Mouse (Mus musculus) layer of hippocampus, adult 18-20 months (tissue): ENCODE data around the gene Angel1. TPM values are rescaled to one million over a fixed set of nuclear protein-coding genes. Genes with fewer than 3 reads are reported as not detected.

Source experiments
- DNase-seq, 2 experiments: peaks; one replicate each; pipeline ENCODE4 v3.0.0; 2022; ENCODE audit warnings: low spot score in 2 of 2
- total RNA-seq, 2 experiments: library from RNA; stranded (reverse); gene quantifications; 2 replicates each; pipeline ENCODE4 v1.2.3; 2021

Gene Angel1
- total RNA-seq, 2 experiments from 2014 or later = 5.0 to 5.7 TPM

DNA sequence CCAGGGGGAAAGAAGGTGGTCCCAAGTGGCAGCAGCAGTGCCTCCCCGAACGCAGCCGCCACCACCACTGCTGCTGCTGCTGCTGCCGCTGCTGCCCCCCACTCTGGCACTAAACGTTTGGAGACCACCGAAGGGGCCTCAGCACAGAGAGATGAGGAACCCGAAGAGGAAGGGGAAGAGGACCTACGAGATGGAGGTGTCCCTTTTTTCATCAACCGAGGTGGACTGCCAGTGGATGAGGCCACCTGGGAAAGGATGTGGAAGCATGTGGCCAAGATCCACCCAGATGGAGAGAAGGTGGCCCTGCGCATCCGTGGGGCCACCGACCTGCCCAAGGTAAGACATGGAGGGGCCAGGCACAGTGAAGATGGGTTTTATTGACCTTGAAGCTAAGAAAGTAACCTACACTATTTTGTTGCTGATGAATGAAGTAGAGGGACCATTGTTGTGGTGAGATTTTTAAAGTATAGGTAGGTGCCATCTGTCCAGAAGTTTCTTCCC is 46.2 kb downstream of the Angel1 start:
- DNase-seq = no peak

- no peak for DNase-seq
These were observed 46.7 kb downstream of the Angel1 start for GRCm38 (mm10) chr12:86679546-86679930.

- peak; percentile 62 to 78 for DNase-seq
These were observed 47.4 kb downstream of the Angel1 start, which contains the start of gene Vash1 for GRCm38 (mm10) chr12:86678591-86679545. Gene Vash1 (plus strand): TSS chr12:86678700.

- no peak for DNase-seq
These were observed 53.8 kb downstream of the Angel1 start for GRCm38 (mm10) chr12:86672507-86672906.

DNA sequence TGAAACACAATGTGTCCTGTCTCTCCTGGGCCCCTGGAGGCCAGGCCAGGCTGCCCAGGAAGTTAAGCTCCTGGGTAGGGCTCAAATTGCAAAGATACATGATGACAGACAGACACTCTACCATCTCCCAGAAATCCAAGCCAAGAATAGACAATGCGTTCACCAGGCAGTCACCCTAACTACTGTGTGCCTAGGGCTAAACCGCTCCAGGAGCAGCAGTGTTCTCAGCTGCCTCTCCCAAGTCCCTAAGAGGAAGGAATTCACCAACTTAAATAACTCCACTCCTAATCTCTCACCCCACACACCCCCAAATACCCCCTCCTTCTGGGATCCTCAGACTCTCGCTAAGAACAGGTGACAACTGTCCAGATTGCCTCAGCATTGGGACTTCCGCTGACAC is 54.2 kb downstream of the Angel1 start:
- no peak for DNase-seq

DNA sequence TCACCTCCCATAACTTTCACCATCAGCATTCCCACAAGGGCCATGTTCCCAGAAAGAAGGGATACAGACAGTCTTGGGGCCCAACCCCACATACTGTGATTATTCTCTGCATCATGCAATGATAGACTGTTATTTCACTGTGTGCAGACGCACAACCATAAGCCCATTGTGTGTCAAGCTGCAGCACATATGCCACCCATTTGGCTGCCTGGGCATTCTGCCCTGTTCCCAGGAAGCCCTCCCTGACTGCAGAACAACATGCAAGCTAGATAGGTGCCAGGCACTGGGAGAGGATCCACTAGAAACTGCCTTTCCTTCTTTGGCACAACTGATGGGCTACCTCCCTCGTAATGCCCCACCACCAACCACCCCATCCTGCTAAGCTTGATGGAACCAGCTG is 57.9 kb downstream of the Angel1 start:
- peak; percentile 76 to 94 for DNase-seq

DNA sequence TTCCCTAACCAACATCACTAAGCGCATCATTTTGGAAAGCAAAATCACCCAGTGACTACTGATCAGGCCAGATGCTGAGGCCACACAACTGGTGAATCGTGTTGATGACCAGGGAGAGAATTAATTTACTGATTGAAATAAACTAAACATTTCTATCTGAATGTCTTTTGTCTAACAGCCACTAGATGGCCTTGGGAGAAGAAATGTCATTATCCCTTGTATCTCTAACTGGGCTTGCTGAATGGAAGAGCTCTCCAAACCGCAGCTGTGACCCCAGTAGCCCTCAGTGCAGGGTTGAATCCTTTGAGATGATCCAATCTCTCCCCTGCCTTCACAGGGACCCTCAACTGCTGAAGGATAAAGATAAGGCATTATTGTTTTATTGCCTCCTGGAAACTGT is 60.6 kb downstream of the Angel1 start:
- peak in 1 of 2 experiments; percentile 26 for DNase-seq

DNA sequence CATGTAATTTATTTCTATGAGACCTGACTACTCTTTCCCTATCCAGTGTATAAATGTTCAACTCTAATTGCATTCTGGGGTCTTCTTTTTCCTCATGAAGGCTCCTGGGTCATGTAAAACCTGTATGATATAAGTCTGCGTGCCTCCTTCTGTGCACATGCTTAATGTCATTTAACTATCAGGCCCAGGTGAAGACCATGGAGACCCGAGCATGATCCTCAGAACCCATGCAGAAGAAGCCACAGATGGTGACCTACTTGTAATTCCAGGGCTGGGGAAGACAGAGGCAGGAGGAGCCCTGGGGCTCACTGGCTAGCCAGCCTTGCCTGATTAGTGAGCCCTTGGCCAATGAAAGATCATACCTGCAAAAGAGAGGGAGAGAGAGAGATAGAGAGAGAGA is 65.8 kb downstream of the Angel1 start:
- no peak for DNase-seq

GRCm38 (mm10) chr12:86659447-86659968 is 66.8 kb downstream of the Angel1 start:
- peak; percentile 51 to 72 for DNase-seq

DNA sequence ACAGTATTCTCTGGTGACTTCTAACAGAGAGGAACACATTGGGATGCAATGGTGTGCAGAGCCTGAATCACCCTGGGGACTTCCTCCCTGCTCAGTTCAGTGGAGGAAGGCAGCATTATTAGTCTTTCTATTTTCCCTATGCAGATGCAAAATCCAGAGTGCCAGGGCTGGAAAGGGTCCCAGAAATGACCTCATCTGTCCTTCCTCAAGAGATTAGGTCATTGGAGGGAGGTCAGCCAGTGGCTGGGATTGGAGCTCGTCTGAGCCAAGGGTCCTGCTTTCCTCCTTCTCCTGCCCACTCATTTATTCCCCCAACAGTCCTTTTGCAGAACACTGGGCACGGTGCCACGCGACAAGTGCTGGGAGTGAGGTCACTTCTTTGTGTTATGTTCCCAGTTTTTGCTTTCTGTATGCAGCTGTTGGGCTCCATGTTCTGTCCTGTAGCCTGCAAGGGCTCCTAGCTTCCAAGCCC is 73.7 kb downstream of the Angel1 start:
- DNase-seq = peak; percentile 49 to 81

GRCm38 (mm10) chr12:86651301-86651860 is 74.9 kb downstream of the Angel1 start:
- peak in 1 of 2 experiments; percentile 78 for DNase-seq

Other genes with a start within 250 kb of the Angel1 start
- 10 to 100 TPM; 36.8 to 37.8 TPM for gene Vash1, start 47.8 kb downstream of the Angel1 start, total RNA-seq
- not detected for gene Lrrc74a, start 7.9 kb upstream of the Angel1 start, total RNA-seq
- gene Irf2bpl, start 158.3 kb upstream of the Angel1 start, total RNA-seq = 10 to 100 TPM; 76.4 to 76.9 TPM
- gene Cipc, start 220.6 kb upstream of the Angel1 start, total RNA-seq = 10 to 100 TPM; 72.9 to 75.1 TPM